Mouse (Mus musculus) kidney, adult 10 weeks (tissue): Measurements from ENCODE around the gene Gm28036. TPM values are rescaled to one million over a fixed set of nuclear protein-coding genes. Genes with fewer than 3 reads are reported as not detected.

Source experiments
- polyA plus RNA-seq: library from polyadenylated mRNA; stranded (reverse); fragments of 350-450 nt; fragmentation: Illumina TruSeq; extraction: RNeasy Lipid Tissue Mini Kit (QIAGEN cat#74804); gene quantifications from one replicate; pipeline ENCODE4 v1.2.3, GENCODE M21; 2014; ENCODE audit warnings: low read depth, low replicate concordance

Gm28036 gene
- polyA plus RNA-seq, result 10.1 TPM

DNA sequence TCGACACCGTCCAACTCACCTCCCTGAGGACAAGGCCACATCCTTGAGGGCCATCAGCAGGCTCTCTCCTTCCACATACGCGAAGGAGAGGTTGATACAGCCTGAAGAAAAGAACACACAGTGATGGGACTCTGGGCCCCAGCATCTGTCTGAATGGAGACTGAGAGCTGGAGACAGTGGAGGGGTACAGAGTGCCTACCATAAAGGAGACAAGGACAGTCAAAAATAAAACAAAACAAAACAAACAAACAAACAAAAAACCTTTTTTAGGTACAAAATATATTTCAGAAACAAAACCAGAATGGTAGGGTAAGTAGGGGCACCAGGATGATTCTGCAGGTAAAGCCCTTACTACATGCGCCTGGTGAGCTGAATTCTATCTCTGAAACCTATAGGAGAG lies at the start of gene Gm28036:
Gene Gm28036, minus strand, starts transcription at position 101 of the 400 bp plus-strand sequence.

DNA sequence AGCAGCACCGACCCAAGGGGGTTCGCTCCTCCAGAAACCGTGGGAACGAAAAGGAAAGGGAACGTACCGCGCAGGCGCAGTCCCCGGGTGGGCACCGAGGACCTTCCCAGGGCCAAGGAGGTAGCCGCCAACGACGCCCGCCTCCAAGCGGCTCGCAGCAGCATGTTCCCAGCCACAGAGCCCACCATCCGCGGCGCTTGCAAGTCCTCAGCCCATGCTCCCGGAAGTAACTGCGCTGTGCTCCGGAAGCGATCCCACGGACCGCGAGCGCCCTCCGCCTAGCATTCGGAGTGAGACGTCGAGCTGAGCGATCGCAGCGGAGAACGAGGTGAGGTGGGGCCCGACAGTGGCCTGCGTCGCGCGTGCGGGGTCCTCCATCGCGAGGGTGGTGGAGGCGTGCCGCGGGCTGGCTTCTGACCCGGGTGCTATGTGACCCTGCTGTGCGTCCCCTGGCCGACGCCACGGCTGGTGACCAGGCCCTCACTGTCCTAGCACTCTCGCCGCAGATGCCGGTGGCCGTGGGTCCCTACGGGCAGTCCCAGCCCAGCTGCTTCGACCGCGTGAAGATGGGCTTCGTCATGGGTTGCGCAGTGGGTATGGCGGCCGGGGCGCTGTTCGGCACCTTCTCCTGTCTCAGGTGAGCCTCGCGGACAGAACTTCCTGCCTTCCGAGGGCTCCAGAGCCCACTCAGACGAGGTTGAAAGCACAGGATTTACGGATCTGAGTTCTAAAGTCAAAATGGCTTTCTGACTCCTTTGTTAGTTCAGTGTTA lies 17.2 kb upstream of the Gm28036 start, which contains the start of the genes Romo1 and Nfs1:
Gene Romo1, plus strand, starts transcription at position 87 of the 772 bp plus-strand sequence.
Gene Nfs1, minus strand, starts transcription at position 234 of the 772 bp plus-strand sequence.

DNA sequence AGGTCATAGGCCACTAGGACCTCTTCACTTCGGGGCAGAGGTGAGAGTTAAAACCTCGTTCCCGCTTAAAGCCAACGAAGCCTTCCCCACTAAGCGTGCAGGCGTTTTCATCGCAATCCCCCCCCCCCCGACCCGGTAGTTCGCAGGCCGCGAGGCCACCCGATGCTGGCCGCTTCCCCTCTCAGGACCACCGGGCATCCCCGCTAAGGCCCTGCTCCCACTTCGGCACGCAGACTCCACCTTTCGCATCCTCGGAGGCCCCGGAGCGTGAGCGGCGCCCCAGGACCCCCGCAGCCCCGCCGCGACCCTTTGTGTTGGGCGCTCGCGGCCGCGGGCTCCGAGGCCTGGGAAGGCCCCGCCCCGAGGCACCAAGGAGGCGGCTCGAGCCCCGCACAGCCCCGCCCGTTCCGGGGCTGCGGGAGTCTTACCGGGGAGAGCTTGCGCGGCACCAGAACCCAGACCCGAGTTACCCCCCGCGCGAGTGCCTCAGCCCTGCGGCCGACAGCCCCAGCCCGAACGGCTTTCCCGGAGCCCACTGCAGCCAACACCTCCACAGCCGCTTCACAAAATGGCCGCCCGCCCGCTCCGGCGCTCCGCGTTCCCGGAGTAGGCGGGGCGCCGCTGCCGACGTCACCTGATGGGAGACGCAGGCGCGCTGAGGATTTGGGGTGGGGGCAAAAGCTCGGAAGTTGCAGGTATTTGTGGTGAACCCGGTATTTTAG lies 15.4 kb downstream of the Gm28036 start, which contains the start of the genes Cpne1 and Rbm12:
Gene Cpne1, minus strand, starts transcription at position 608 of the 722 bp plus-strand sequence.
Gene Rbm12, minus strand, starts transcription at position 621 of the 722 bp plus-strand sequence.

DNA sequence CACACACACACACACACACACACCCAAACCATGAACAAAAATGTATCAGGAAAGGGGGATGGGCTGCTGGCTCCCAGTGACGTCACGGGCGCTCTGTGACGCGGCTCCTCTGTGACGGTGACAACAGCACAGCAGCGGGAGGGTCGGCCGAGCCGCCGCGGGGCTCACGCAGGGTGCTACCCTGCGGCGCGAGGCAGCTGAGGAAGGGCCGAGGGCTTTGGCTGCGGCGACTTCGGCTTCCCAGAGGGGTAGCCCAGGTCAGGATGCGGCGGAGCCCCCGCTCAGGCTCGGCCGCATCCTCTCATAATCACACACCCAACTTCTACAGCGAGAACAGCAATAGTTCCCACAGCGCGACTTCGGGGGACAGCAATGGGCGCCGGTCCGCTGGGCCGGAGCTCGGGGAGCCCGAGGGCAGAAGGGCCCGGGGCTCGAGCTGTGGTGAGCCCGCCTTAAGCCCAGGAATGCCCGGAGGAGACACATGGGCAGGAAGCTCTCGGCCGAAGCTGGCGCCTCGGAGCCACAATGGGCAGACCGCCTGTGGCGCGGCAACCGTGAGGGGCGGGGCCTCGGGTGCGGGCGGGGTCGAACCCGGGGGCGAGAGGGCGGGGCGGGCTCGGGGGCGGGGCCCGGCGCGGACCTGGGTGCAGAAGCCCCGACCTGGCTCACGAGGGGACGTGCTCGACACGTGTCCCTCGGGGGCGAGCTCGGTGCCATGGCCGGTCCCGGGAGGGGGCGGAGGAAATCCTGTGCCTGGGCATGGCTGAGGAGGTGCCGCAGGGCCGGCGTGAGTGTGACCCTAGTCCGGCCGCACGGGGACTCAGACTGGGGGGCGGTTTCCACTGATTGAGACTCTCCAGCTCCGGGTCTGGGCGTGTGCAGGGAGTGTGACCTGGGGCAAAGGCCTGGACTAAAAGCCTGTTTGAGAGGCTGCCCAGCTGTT lies 61.5 kb downstream of the Gm28036 start, which contains the start of gene Spag4:
Gene Spag4, plus strand, starts transcription at position 77 of the 943 bp plus-strand sequence.

DNA sequence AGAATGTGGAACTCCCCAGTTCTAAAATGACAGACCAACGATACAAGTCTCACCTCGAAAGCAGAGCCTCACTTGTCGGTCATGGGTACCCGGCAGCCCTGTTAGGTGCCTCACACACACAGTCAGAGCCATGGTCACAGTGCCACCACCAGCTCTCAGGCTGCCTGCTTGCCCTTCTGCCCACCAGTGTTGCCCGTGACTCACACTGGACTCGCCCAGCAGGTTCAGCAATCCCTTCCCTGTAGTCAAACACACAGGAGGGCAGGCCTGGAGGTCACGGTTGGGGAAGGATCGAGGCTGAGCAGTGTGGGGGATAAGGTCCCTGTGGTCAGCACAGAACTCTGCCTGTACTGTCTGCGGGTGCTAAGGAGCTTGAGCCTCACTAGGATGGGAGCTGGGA lies 74.1 kb downstream of the Gm28036 start, which contains the start of gene Fer1l4:
Gene Fer1l4, minus strand, starts transcription at position 132 of the 400 bp plus-strand sequence.

Other genes with a start within 250 kb of the Gm28036 start
- gene Uqcc1, start 196.8 kb downstream of the Gm28036 start, polyA plus RNA-seq, result 78.5 TPM
- not detected for gene Gm15557, start 186.4 kb downstream of the Gm28036 start, polyA plus RNA-seq
- gene Gdf5, start 181.7 kb downstream of the Gm28036 start, polyA plus RNA-seq, result not detected
- gene Cep250, start 170.6 kb downstream of the Gm28036 start, polyA plus RNA-seq, result 1.3 TPM
- 1.7 TPM for gene 6430550D23Rik, start 119.1 kb downstream of the Gm28036 start, polyA plus RNA-seq
- gene Ergic3, start 119.0 kb downstream of the Gm28036 start, polyA plus RNA-seq, result 11.2 TPM
- not detected for gene Fer1l4, start 74.1 kb downstream of the Gm28036 start, polyA plus RNA-seq
- 0.16 TPM for gene Spag4, start 61.9 kb downstream of the Gm28036 start, polyA plus RNA-seq
- 34.0 TPM for gene Cpne1, start 15.1 kb downstream of the Gm28036 start, polyA plus RNA-seq
- gene Rbm12, start 15.1 kb downstream of the Gm28036 start, polyA plus RNA-seq, result 16.5 TPM
- 15.3 TPM for gene Romo1, start 16.9 kb upstream of the Gm28036 start, polyA plus RNA-seq
- gene Nfs1, start 17.1 kb upstream of the Gm28036 start, polyA plus RNA-seq, result 185 TPM
- 423 TPM for gene Rbm39, start 53.1 kb upstream of the Gm28036 start, polyA plus RNA-seq
- gene Phf20, start 69.4 kb upstream of the Gm28036 start, polyA plus RNA-seq, result 31.1 TPM
- gene Cnbd2, start 185.2 kb upstream of the Gm28036 start, polyA plus RNA-seq, result 2.0 TPM
- not detected for gene Scand1, start 185.6 kb upstream of the Gm28036 start, polyA plus RNA-seq